Mouse (Mus musculus) left cerebral cortex, postnatal 25 days (tissue): ENCODE data around the gene Alyref2. TPM values are rescaled to one million over a fixed set of nuclear protein-coding genes. Genes with fewer than 3 reads are reported as not detected.

ENCODE experiments used
- total RNA-seq, 2 experiments: library from RNA; stranded (reverse); gene quantifications; 2 replicates each; pipeline ENCODE4 v1.2.3; 2021

Alyref2 gene
- total RNA-seq, 2 experiments from 2014 or later, result 5.3 TPM

Other genes starting within 250 kb of the Alyref2 start
- gene B4galt3, start 233.2 kb upstream of the Alyref2 start, total RNA-seq, result 10 to 100 TPM; 58.1 to 63.6 TPM
- 10 to 100 TPM; 19.9 to 29.4 TPM for gene Ppox, start 222.3 kb upstream of the Alyref2 start, total RNA-seq
- gene Usp21, start 215.5 kb upstream of the Alyref2 start, total RNA-seq, result 10 to 100 TPM; 59.6 to 64.1 TPM
- 100 to 1,000 TPM; 105 to 115 TPM for gene Ufc1, start 208.5 kb upstream of the Alyref2 start, total RNA-seq
- 10 to 100 TPM; 38.2 to 39.8 TPM for gene Dedd, start 174.3 kb upstream of the Alyref2 start, total RNA-seq
- 10 to 100 TPM; 42.2 to 43.4 TPM for gene Nit1, start 157.8 kb upstream of the Alyref2 start, total RNA-seq
- gene Pfdn2, start 157.8 kb upstream of the Alyref2 start, total RNA-seq, result 100 to 1,000 TPM; 154 to 158 TPM
- 1 to 10 TPM; 6.2 TPM for gene Klhdc9, start 142.7 kb upstream of the Alyref2 start, total RNA-seq
- 1 to 10 TPM; 1.9 to 2.1 TPM for gene Nectin4, start 133.4 kb upstream of the Alyref2 start, total RNA-seq
- 1 to 10 TPM; 1.9 to 2.8 TPM for gene Arhgap30, start 114.5 kb upstream of the Alyref2 start, total RNA-seq
- gene Usf1, start 92.2 kb upstream of the Alyref2 start, total RNA-seq, result 100 to 1,000 TPM; 105 TPM
- 1 to 10 TPM; 2.0 to 3.0 TPM for gene Tstd1, start 84.6 kb upstream of the Alyref2 start, total RNA-seq
- 1 to 10 TPM; 5.5 to 7.2 TPM for gene F11r, start 65.9 kb upstream of the Alyref2 start, total RNA-seq
- gene Itln1, start 31.8 kb downstream of the Alyref2 start, total RNA-seq, result not detected
- gene Cd244a, start 55.7 kb downstream of the Alyref2 start, total RNA-seq, result not detected
- not detected for gene Ly9, start 103.9 kb downstream of the Alyref2 start, total RNA-seq
- not detected for gene Slamf7, start 149.6 kb downstream of the Alyref2 start, total RNA-seq
- 1 to 10 TPM in 1 of 2 experiments, under 1 TPM in 1; 0.27 to 1.0 TPM for gene Cd48, start 178.5 kb downstream of the Alyref2 start, total RNA-seq